8 mouse cellular contexts compared by ENCODE assay signal in the genomic region with DNA sequence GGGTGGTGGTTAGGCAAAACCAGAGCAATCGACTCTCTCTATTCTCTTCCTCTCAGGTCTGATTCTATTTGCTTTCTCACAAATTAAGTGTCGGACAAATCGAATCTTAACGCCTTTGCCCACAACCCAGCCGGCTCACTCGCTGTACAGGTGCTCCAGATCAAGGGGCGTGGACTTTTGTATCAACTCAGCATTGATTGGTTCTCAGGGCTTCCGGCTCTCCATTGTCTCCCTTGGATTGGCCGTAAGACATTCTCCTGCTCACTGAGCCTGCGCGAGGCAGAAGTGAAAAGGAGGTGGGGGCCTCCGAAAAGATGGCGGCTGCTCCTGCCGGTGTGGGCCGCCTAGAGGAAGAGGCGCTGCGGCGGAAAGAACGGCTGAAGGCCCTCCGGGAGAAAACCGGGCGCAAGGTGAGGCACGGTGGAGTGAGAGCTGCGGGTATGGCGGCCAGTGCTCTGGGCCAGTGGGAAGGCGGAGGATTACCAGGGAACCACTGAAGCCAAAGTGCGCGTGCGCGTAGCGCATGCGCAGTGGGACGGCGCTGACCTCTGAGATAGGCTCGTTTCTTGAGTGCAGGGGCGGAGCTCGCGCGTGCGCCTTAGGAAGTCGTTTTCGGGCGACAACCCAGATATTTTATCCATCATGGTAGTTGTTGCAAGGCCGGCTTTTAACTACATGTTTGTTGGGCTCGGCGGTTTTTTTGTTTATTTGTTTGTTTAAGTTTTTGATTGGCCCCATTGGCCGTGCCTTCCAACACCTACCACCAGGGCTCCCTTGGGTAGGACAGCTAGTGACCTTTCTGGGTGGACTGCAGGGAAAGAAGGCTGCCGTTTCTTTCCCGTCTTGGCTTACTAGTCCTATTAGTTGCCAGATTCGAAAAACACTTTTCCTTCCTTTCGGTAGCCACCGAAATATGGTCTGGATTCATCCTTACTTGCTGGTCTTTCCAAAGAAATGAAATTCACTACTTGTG. TPM values are rescaled to one million over a fixed set of nuclear protein-coding genes. Genes with fewer than 3 reads are reported as not detected.
DNase-seq lines count a peak whose midpoint lies in the region; ATAC-seq and TF ChIP-seq lines count a peak whose summit lies in the region.

Gene Ccdc12, plus strand, starts transcription at position 255 of the 973 bp plus-strand sequence.

- H3ac ChIP-seq in C2C12 (ENCODE audit: control insufficient read depth, insufficient read length, low read depth) = peak within 1 kb of the TSS; percentile 86
- H3ac ChIP-seq in myocyte (ENCODE audit: control insufficient read depth, insufficient read length) = peak within 1 kb of the TSS; percentile 84

- H3K27me3 ChIP-seq in C2C12 (ENCODE audit: control insufficient read depth, insufficient read depth, insufficient read length) (no peaks in the 10 kb centered on the region), myocyte (ENCODE audit: control insufficient read depth, insufficient read depth, insufficient read length) (no peaks in the 10 kb centered on the region)
- H3K27me3 ChIP-seq in erythroblast, embryonic 14.5 days (ENCODE audit: control insufficient read depth) = peaks cover 25% of the 10 kb centered on the region
- H3K27me3 ChIP-seq in heart, embryonic 11.5 days (ENCODE audit: control insufficient read depth, insufficient read depth, low read length) = peaks cover 13% of the 10 kb centered on the region
- H3K27me3 ChIP-seq in kidney, embryonic 16.5 days (ENCODE audit: insufficient read depth, low read length) = no peaks in the 10 kb centered on the region
- no peaks in the 10 kb centered on the region for H3K27me3 ChIP-seq in liver, adult 2 months (ENCODE audit: control insufficient read depth, insufficient read depth, low read length)
- no peaks in the 10 kb centered on the region for H3K27me3 ChIP-seq in splenic B cell, adult 2 months (ENCODE audit: control insufficient read depth, insufficient read depth, low read length, poor library complexity, severe bottlenecking)

- under 1% methylated on average over 52 of the region's 52 CpGs for WGBS in heart, embryonic 11.5 days (ENCODE audit: insufficient replicate concordance)
- WGBS in kidney, embryonic 16.5 days = under 1% methylated on average over 52 of the region's 52 CpGs
- under 1% methylated on average over 52 of the region's 52 CpGs for WGBS in liver, adult 2 months

- peak; percentile 60; the same call in 1 of the 2 replicates for TF ChIP-seq POLR2A in brain, embryonic 14.5 days (IDR thresholded peaks at IDR 0.05; ENCODE audit: borderline replicate concordance, extremely low read depth, insufficient read depth, insufficient read length, poor library complexity, severe bottlenecking)
- TF ChIP-seq POLR2A in liver, adult 2 months (IDR thresholded peaks at IDR 0.05; ENCODE audit: extremely low read depth, insufficient read depth, low read length) = peak; percentile 53; the same call in 1 of the 2 replicates
- peak; percentile 69 for TF ChIP-seq POLR2A in myocyte (IDR thresholded peaks at IDR 0.05; ENCODE audit: insufficient read length, low read depth)

- H3K79me2 ChIP-seq in C2C12 (ENCODE audit: control insufficient read depth, insufficient read depth) = peaks cover 49% of the 10 kb centered on the region
- H3K79me2 ChIP-seq in liver, adult 2 months (ENCODE audit: control insufficient read depth, insufficient read depth, low read length) = peaks cover 21% of the 10 kb centered on the region; the same call in 1 of the 2 replicates
- peaks cover 46% of the 10 kb centered on the region for H3K79me2 ChIP-seq in myocyte (ENCODE audit: control insufficient read depth, insufficient read depth)

- peak within 1 kb of the TSS; percentile 88 for H3K9ac ChIP-seq in heart, embryonic 11.5 days (ENCODE audit: low read depth, low read length)
- peak within 1 kb of the TSS; percentile 88 for H3K9ac ChIP-seq in kidney, embryonic 16.5 days (replicated peaks; ENCODE audit: low read length)
- peak within 1 kb of the TSS; percentile 99 for H3K9ac ChIP-seq in liver, adult 2 months (ENCODE audit: low read depth, low read length)

- H3K36me3 ChIP-seq in C2C12 (ENCODE audit: control insufficient read depth, insufficient read depth) (peaks cover 10% of the 10 kb centered on the region), myocyte (ENCODE audit: control insufficient read depth, insufficient read depth) (no peaks in the 10 kb centered on the region)
- H3K36me3 ChIP-seq in erythroblast, embryonic 14.5 days (ENCODE audit: control insufficient read depth) = peaks cover 14% of the 10 kb centered on the region
- H3K36me3 ChIP-seq in heart, embryonic 11.5 days (ENCODE audit: control insufficient read depth, insufficient read depth, low read length) = 0 out of 2 replicates have a peak, but pooled peaks cover 2% of the 10 kb centered on the region
- no peaks in the 10 kb centered on the region for H3K36me3 ChIP-seq in kidney, embryonic 16.5 days (ENCODE audit: insufficient read depth, low read length)
- no peaks in the 10 kb centered on the region for H3K36me3 ChIP-seq in liver, adult 2 months (ENCODE audit: control insufficient read depth, insufficient read depth, low read length)
- H3K36me3 ChIP-seq in splenic B cell, adult 2 months (ENCODE audit: control insufficient read depth, insufficient read depth, low read length, poor library complexity, severe bottlenecking) = no peaks in the 10 kb centered on the region

- no peaks in the 10 kb centered on the region for H3K9me3 ChIP-seq in erythroblast, embryonic 14.5 days (ENCODE audit: control insufficient read depth, low read length)
- H3K9me3 ChIP-seq in heart, embryonic 11.5 days (replicated peaks; ENCODE audit: control insufficient read depth, low read length) = no peaks in the 10 kb centered on the region
- no peaks in the 10 kb centered on the region for H3K9me3 ChIP-seq in kidney, embryonic 16.5 days (ENCODE audit: low read length)

- peak; percentile 89 for ATAC-seq in heart, embryonic 11.5 days (replicated peaks; ENCODE audit: insufficient number of reproducible peaks, low FRiP score, low TSS enrichment)
- ATAC-seq in kidney, embryonic 16.5 days (ENCODE audit: low FRiP score, low TSS enrichment) = peak; percentile 88

- peaks cover 42% of the 10 kb centered on the region for H3K79me3 ChIP-seq in C2C12 (ENCODE audit: low read depth)

- peaks cover 77% of the 10 kb centered on the region for H3K4me1 ChIP-seq in erythroblast, embryonic 14.5 days (ENCODE audit: control insufficient read depth)
- H3K4me1 ChIP-seq in heart, embryonic 11.5 days (ENCODE audit: control insufficient read depth, insufficient read depth, low read length) = peaks cover 46% of the 10 kb centered on the region
- peaks cover 38% of the 10 kb centered on the region for H3K4me1 ChIP-seq in kidney, embryonic 16.5 days (ENCODE audit: insufficient read depth, low read length)
- H3K4me1 ChIP-seq in liver, adult 2 months (ENCODE audit: control insufficient read depth, insufficient read depth, low read length) = peaks cover 39% of the 10 kb centered on the region

- TF ChIP-seq CTCF in C2C12 (IDR thresholded peaks at IDR 0.05; ENCODE audit: control insufficient read depth, insufficient read depth, insufficient read length) = no peak
- TF ChIP-seq CTCF in brain, embryonic 14.5 days (IDR thresholded peaks at IDR 0.05; ENCODE audit: borderline replicate concordance, extremely low read depth, insufficient read depth, insufficient read length) = peak; percentile 32; the same call in 1 of the 2 replicates
- TF ChIP-seq CTCF in liver, adult 2 months (IDR thresholded peaks at IDR 0.05; ENCODE audit: low read depth, low read length) = peak; percentile 17; the same call in 1 of the 2 replicates

- H3K27ac ChIP-seq in heart, embryonic 11.5 days (ENCODE audit: low read depth, low read length) = peak within 1 kb of the TSS; percentile 88
- peak within 1 kb of the TSS; percentile 89 for H3K27ac ChIP-seq in kidney, embryonic 16.5 days (ENCODE audit: low read length)
- H3K27ac ChIP-seq in liver, adult 2 months (replicated peaks; ENCODE audit: insufficient read depth, low read depth, low read length) = peak within 1 kb of the TSS; percentile 99

- H3K4me3 ChIP-seq in C2C12 (ENCODE audit: insufficient read depth, poor library complexity, severe bottlenecking) (peak within 1 kb of the TSS; percentile 44), myocyte (peak within 1 kb of the TSS; percentile 86)
- H3K4me3 ChIP-seq in erythroblast, embryonic 14.5 days (replicated peaks) = peak within 1 kb of the TSS; percentile 68
- H3K4me3 ChIP-seq in heart, embryonic 11.5 days (ENCODE audit: low read depth, low read length) = peak within 1 kb of the TSS; percentile 69
- H3K4me3 ChIP-seq in kidney, embryonic 16.5 days (ENCODE audit: low read length) = peak within 1 kb of the TSS; percentile 70
- H3K4me3 ChIP-seq in liver, adult 2 months (ENCODE audit: insufficient read depth, low read depth, low read length) = peak within 1 kb of the TSS; percentile 93

- peak; percentile 99 for DNase-seq in brain, embryonic 14.5 days (ENCODE audit: low read depth)
- DNase-seq in liver, adult 2 months (ENCODE audit: extremely low read depth, low read depth, low spot score) = peak; percentile 97
- peak; percentile 98 for DNase-seq in splenic B cell, adult 2 months (ENCODE audit: low read depth, low spot score)

- peak within 1 kb of the TSS; percentile 76 for H3K4me2 ChIP-seq in heart, embryonic 11.5 days
- H3K4me2 ChIP-seq in kidney, embryonic 16.5 days (replicated peaks; ENCODE audit: low read depth, low read length) = peak within 1 kb of the TSS; percentile 70
- H3K4me2 ChIP-seq in myocyte (ENCODE audit: low read depth) = peak within 1 kb of the TSS; percentile 96

TF ChIP-seq in C2C12, 6 proteins besides CTCF, POLR2A, EP300 and RAD21 (continues in another document):
- no peak for TF ChIP-seq MYOG (IDR thresholded peaks at IDR 0.05; ENCODE audit: control insufficient read depth, extremely low read depth, insufficient read length)
- no peak for TF ChIP-seq CEBPB (IDR thresholded peaks at IDR 0.05; ENCODE audit: low read depth)
- TF ChIP-seq USF1 (IDR thresholded peaks at IDR 0.05; ENCODE audit: low read depth) = no peak
- no peak for TF ChIP-seq MAX (IDR thresholded peaks at IDR 0.05)

TF ChIP-seq in myocyte, 11 proteins besides CTCF, POLR2A, EP300 and RAD21:
- TF ChIP-seq POLR2AphosphoS2 (IDR thresholded peaks at IDR 0.05; ENCODE audit: insufficient read length, low read depth) = peak; percentile 42
- TF ChIP-seq MYOG (IDR thresholded peaks at IDR 0.05; ENCODE audit: control insufficient read depth in 1 of 3, insufficient read depth in 1 of 3, insufficient read length in 2 of 3, low read depth in 2 of 3) = no peak

RNA-seq across cellular contexts. Expression of gene Ccdc12, which starts in this region (rescaled TPM):
- polyA plus RNA-seq in C2C12 (2012; fragmentation: generic; extraction: Trizol) = 86.7 TPM
- polyA plus RNA-seq in brain, embryonic 14.5 days (2012; rRNA removed) = 76.0 and 103 TPM in 2 replicates
- 21.3 and 25.9 TPM in 2 replicates for polyA plus RNA-seq in erythroblast, embryonic 14.5 days (2012)
- 135 and 149 TPM in 2 replicates for polyA plus RNA-seq in heart, embryonic 11.5 days (2014; fragmentation: Nextera tagmentation; extraction: Ambion mirVana)
- 154 and 155 TPM in 2 replicates for polyA plus RNA-seq in kidney, embryonic 16.5 days (2015; fragmentation: Nextera tagmentation; extraction: Ambion mirVana)
- 28.7 and 29.9 TPM in 2 replicates for total RNA-seq in liver, adult 2 months (2014; rRNA removed)
- polyA plus RNA-seq in liver, adult 2 months (2012; rRNA removed) = 48.7 and 51.4 TPM in 2 replicates
- 59.2 TPM for polyA plus RNA-seq in myocyte (2012; fragmentation: generic; extraction: Trizol)

Comparison
In these comparisons a context has a peak if more than half of its experiments do, and no peak if none do; other contexts are left out.
1. Peak in every context shown above with its lines: DNase-seq, ATAC-seq, H3K4me3 ChIP-seq and H3K27ac ChIP-seq.